9 mouse cellular contexts compared by ENCODE assay signal in the genomic region with DNA sequence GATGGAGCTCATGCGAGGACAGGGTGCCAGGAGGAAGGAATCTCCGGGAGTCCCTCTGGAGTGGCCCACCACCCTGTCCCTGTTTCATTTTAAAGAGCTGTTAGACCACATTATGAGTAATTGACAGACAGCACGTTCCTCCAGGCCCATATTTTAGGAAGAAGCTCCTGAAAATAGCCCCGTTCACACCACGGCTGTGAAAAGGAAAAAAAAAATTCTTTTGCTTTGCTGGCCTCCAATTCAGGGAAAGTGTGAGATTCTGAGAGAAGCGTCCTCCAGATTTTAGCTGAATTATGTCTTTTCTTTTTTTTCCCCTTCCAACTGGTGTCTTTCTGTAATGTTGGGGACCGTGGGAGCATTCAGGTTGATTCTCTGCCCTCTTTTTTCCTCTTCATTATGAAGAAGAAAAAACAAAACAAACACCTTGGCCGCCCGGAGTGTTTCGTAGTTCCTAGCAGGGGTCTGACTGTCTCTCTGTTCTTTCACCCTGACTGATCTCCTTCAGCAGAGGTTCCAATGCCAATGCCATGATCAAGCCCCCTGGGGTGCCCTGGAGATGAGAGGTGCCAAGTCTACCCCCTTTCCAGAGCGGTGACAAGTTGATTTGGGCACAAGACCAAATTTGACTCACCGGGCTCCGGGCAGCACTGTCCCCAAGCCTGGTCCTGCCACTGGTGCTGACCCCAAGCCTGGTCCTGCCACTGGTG.
DNase-seq lines count a peak whose midpoint lies in the region; ATAC-seq and TF ChIP-seq lines count a peak whose summit lies in the region.
"Had no signal": no experiment of that assay in that cellular context is flagged by ENCODE, and none has a peak within 500 bp of the region (broad histone marks: within the 10 kb centered on the region; RNA-seq: fewer than 3 reads in every experiment).

No protein-coding gene starts in this region.

- no peak overlapping the region for H3K4me2 ChIP-seq in embryonic facial prominence, embryonic 12.5 days (replicated peaks)
- H3K4me2 ChIP-seq in limb, embryonic 15.5 days = no peak overlapping the region
- H3K4me2 ChIP-seq: liver, embryonic 15.5 days had no signal

- no peak for ATAC-seq in embryonic facial prominence, embryonic 12.5 days (ENCODE audit: insufficient number of reproducible peaks, insufficient read depth, low FRiP score, low TSS enrichment)
- no peak for ATAC-seq in limb, embryonic 15.5 days (ENCODE audit: insufficient number of reproducible peaks, low FRiP score, low TSS enrichment, low read depth)

- no peaks in the 10 kb centered on the region for H3K36me3 ChIP-seq in embryonic facial prominence, embryonic 12.5 days
- H3K36me3 ChIP-seq in limb, embryonic 15.5 days = no peaks in the 10 kb centered on the region
- H3K36me3 ChIP-seq: liver, embryonic 15.5 days had no signal

- TF ChIP-seq CTCF in layer of hippocampus, adult 2 months (conservative IDR thresholded peaks at IDR 0.05) = no peak

- no peaks in the 10 kb centered on the region for H3K9me3 ChIP-seq in embryonic facial prominence, embryonic 12.5 days
- no peaks in the 10 kb centered on the region for H3K9me3 ChIP-seq in limb, embryonic 15.5 days
- H3K9me3 ChIP-seq: liver, embryonic 15.5 days had no signal

- H3K27me3 ChIP-seq in embryonic facial prominence, embryonic 12.5 days = no peaks in the 10 kb centered on the region
- H3K27me3 ChIP-seq in limb, embryonic 15.5 days = no peaks in the 10 kb centered on the region
- H3K27me3 ChIP-seq: liver, embryonic 15.5 days had no signal

- H3K4me3 ChIP-seq in layer of hippocampus, adult 2 months = no peak overlapping the region
- H3K4me3 ChIP-seq in embryonic facial prominence, embryonic 12.5 days = no peak overlapping the region
- no peak overlapping the region for H3K4me3 ChIP-seq in limb, embryonic 15.5 days
- H3K4me3 ChIP-seq: liver, embryonic 15.5 days had no signal

- H3K27ac ChIP-seq in layer of hippocampus, adult 2 months = peak overlapping the region; percentile 8; the same call in 1 of the 2 replicates
- H3K27ac ChIP-seq in embryonic facial prominence, embryonic 12.5 days = peak overlapping the region; percentile 63
- peak overlapping the region; percentile 64 for H3K27ac ChIP-seq in limb, embryonic 15.5 days
- H3K27ac ChIP-seq: liver, embryonic 15.5 days had no signal

- H3K4me1 ChIP-seq in embryonic facial prominence, embryonic 12.5 days = peaks cover 32% of the 10 kb centered on the region
- peaks cover 39% of the 10 kb centered on the region for H3K4me1 ChIP-seq in limb, embryonic 15.5 days
- H3K4me1 ChIP-seq: liver, embryonic 15.5 days had no signal

- H3K9ac ChIP-seq in embryonic facial prominence, embryonic 12.5 days = no peak overlapping the region
- H3K9ac ChIP-seq in limb, embryonic 15.5 days = no peak overlapping the region
- H3K9ac ChIP-seq: liver, embryonic 15.5 days had no signal

- WGBS in embryonic facial prominence, embryonic 12.5 days = 79% methylated on average over 13 of the region's 13 CpGs
- 70% methylated on average over 13 of the region's 13 CpGs for WGBS in limb, embryonic 15.5 days

- peak; percentile 42 to 71 for DNase-seq in frontal cortex, adult 2 months (ENCODE audit: extremely low spot score in 1 of 2, low spot score in 1 of 2)
- no peak for DNase-seq in frontal cortex, postnatal 10 days (ENCODE audit: low spot score in 2 of 2)
- DNase-seq in layer of hippocampus, adult 2 months (ENCODE audit: low spot score in 2 of 2) = no peak
- no peak for DNase-seq in layer of hippocampus, adult 9-10 months (ENCODE audit: low spot score)
- DNase-seq in adrenal gland, adult 2 months = no peak
- DNase-seq in lung, adult 18-20 months = no peak

Comparison
In these comparisons a context has a peak if more than half of its experiments do, and no peak if none do; other contexts are left out.
1. DNase-seq: peak in frontal cortex, adult 2 months (2 of 2); none in frontal cortex, postnatal 10 days (0 of 2), layer of hippocampus, adult 2 months (0 of 2), layer of hippocampus, adult 9-10 months (single experiment), adrenal gland, adult 2 months (single experiment) and lung, adult 18-20 months (0 of 2).
2. H3K27ac ChIP-seq: peak in every context shown above with its lines; median percentile 64 in limb, embryonic 15.5 days; 63 in embryonic facial prominence, embryonic 12.5 days; 8 in layer of hippocampus, adult 2 months.